9 mouse cellular contexts compared by ENCODE assay signal in genomic region chr15:85657441-85657989, GRCm38 (mm10).
DNase-seq lines count a peak whose midpoint lies in the region; ATAC-seq and TF ChIP-seq lines count a peak whose summit lies in the region.
"Had no signal": no experiment of that assay in that cellular context is flagged by ENCODE, and none has a peak within 500 bp of the region (broad histone marks: within the 10 kb centered on the region; RNA-seq: fewer than 3 reads in every experiment).

No protein-coding gene starts in this region.

- DNase-seq in adrenal gland, adult 2 months: peak; percentile 78
- DNase-seq in adrenal gland, postnatal 4 days (ENCODE audit: low spot score in 2 of 2): no peak
- no peak for DNase-seq in lung, adult 2 months
- no peak for DNase-seq in lung, postnatal 4 days
- DNase-seq in liver, embryonic 11.5 days (ENCODE audit: low spot score): no peak
- DNase-seq in frontal cortex, postnatal 36 days (ENCODE audit: low spot score in 2 of 2): no peak
- DNase-seq in layer of hippocampus, adult 8-10 months (ENCODE audit: low spot score in 2 of 2): no peak

- no peak overlapping the region for H3K9ac ChIP-seq in liver, embryonic 11.5 days (ENCODE audit: low read depth, low read length)
- H3K9ac ChIP-seq: neural tube, embryonic 12.5 days had no signal

- peaks cover 31% of the 10 kb centered on the region for H3K4me1 ChIP-seq in lung, adult 2 months (ENCODE audit: control insufficient read depth, insufficient read depth, low read length)
- peaks cover 7% of the 10 kb centered on the region; the same call in 1 of the 2 replicates for H3K4me1 ChIP-seq in cortical plate, adult 2 months (ENCODE audit: control insufficient read depth, insufficient read depth, low read length)
- no peaks in the 10 kb centered on the region; the same call in 1 of the 2 replicates for H3K4me1 ChIP-seq in liver, embryonic 11.5 days (replicated peaks; ENCODE audit: control insufficient read depth, insufficient read depth, low read length)

- peaks cover 76% of the 10 kb centered on the region for H3K27me3 ChIP-seq in liver, embryonic 11.5 days (replicated peaks; ENCODE audit: control insufficient read depth, insufficient read depth, low read length)

- TF ChIP-seq POLR2A in lung, adult 2 months (IDR thresholded peaks at IDR 0.05; ENCODE audit: borderline replicate concordance, extremely low read depth, low read depth, low read length): no peak
- TF ChIP-seq POLR2A in cortical plate, adult 2 months (IDR thresholded peaks at IDR 0.05; ENCODE audit: extremely low read depth, insufficient read depth, low read length): no peak

- no peak; the same call in 1 of the 2 replicates for ATAC-seq in liver, embryonic 11.5 days (replicated peaks; ENCODE audit: low FRiP score)

- no peak for TF ChIP-seq CTCF in lung, adult 2 months (IDR thresholded peaks at IDR 0.05; ENCODE audit: insufficient read depth, low read length)
- TF ChIP-seq CTCF in cortical plate, adult 2 months (IDR thresholded peaks at IDR 0.05; ENCODE audit: extremely low read depth, insufficient read depth, low read length): no peak

- peak overlapping the region; percentile 79 for H3K27ac ChIP-seq in cortical plate, adult 2 months (ENCODE audit: insufficient read depth, low read length)
- no peak overlapping the region for H3K27ac ChIP-seq in liver, embryonic 11.5 days (ENCODE audit: low read depth, low read length)
- H3K27ac ChIP-seq: neural tube, embryonic 12.5 days had no signal

- H3K4me2 ChIP-seq in liver, embryonic 11.5 days: peak overlapping the region; percentile 1; the same call in 1 of the 2 replicates

- no peaks in the 10 kb centered on the region for H3K36me3 ChIP-seq in liver, embryonic 11.5 days (ENCODE audit: control insufficient read depth, insufficient read depth, low read length)
- H3K36me3 ChIP-seq: neural tube, embryonic 12.5 days had no signal

- H3K4me3 ChIP-seq in lung, adult 2 months (replicated peaks; ENCODE audit: extremely low read depth, low read depth, low read length): peak overlapping the region; percentile 19
- peak overlapping the region; percentile 4; the same call in 1 of the 2 replicates for H3K4me3 ChIP-seq in cortical plate, adult 2 months (ENCODE audit: insufficient read depth, low read length)
- H3K4me3 ChIP-seq in liver, embryonic 11.5 days (ENCODE audit: low read depth, low read length): no peak overlapping the region
- H3K4me3 ChIP-seq: neural tube, embryonic 12.5 days had no signal

- H3K9me3 ChIP-seq in liver, embryonic 11.5 days (ENCODE audit: control insufficient read depth, low read length): no peaks in the 10 kb centered on the region
- H3K9me3 ChIP-seq: neural tube, embryonic 12.5 days had no signal

- 9% methylated on average over 8 of the region's 8 CpGs for WGBS in lung, adult 2 months
- 48% methylated on average over 8 of the region's 8 CpGs for WGBS in liver, embryonic 11.5 days
